Mouse (Mus musculus) hindbrain, embryonic 10.5 days (tissue): ENCODE data around the gene Dglucy. TPM values are rescaled to one million over a fixed set of nuclear protein-coding genes. Genes with fewer than 3 reads are reported as not detected.

Experiments
- DNase-seq: peaks from one replicate; pipeline ENCODE4 v3.0.0-alpha.2; 2017; ENCODE audit warnings: low spot score
- H3K27ac ChIP-seq: fragments of 300-500 bp; sonication (generic); 2 replicates; pipeline ENCODE4 v1.5.1; 2016; ENCODE audit warnings: mild to moderate bottlenecking, moderate library complexity
- H3K27me3 ChIP-seq: fragments of 300-500 bp; sonication (generic); 2 replicates; pipeline ENCODE4 v1.6.1; 2016; ENCODE audit warnings: mild to moderate bottlenecking; ENCODE audit not compliant: poor library complexity, insufficient read depth, severe bottlenecking
- H3K36me3 ChIP-seq: fragments of 300-500 bp; sonication (generic); 2 replicates; pipeline ENCODE4 v1.6.1; 2016; ENCODE audit warnings: mild to moderate bottlenecking, moderate library complexity
- H3K4me1 ChIP-seq: fragments of 300-500 bp; sonication (generic); replicated peaks from 2 replicates; pipeline ENCODE4 v1.6.1; 2016; ENCODE audit warnings: mild to moderate bottlenecking
- H3K4me3 ChIP-seq: fragments of 300-500 bp; sonication (generic); 2 replicates; pipeline ENCODE4 v1.5.1; 2016; ENCODE audit warnings: mild to moderate bottlenecking, moderate library complexity
- H3K9me3 ChIP-seq: fragments of 300-500 bp; sonication (generic); 2 replicates; pipeline ENCODE4 v1.6.1; 2016; ENCODE audit warnings: mild to moderate bottlenecking, moderate library complexity
- WGBS: fragments of 180-500 bp; shearing (Covaris S2); methylation state at CpG from one replicate; pipeline ENCODE4 v1.1.7; 2016; 5-methylcytosine and 5-hydroxymethylcytosine counted together
- polyA plus RNA-seq: library from polyadenylated mRNA; unstranded; fragments of >200 nt; fragmentation: Nextera tagmentation; extraction: Ambion mirVana; gene quantifications from 2 replicates; pipeline ENCODE4 v1.2.1, GENCODE M21; 2016

Gene Dglucy
- polyA plus RNA-seq, 1 experiment from 2014 or later = 0.44 TPM

DNA sequence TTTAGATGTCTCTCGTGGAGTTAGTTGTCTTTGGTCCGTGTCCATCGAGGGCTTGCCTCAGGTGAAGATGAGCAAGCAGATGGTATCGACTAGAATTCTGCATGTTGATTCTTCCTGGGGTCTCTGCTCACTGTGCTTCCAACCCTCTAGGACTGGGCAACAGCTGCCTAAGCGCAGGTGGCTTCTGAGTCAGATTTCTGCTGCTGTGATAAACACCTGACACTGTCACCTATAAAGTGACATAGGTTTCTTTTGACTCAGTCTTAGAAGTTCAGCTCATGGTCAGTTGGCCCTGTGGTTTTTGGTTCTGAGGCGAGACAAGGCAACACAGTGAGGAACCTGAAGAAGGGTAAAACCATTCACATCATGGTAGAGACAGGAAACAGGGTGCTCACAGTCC lies 9.0 kb upstream of the Dglucy start:
- H3K4me1 ChIP-seq = no peaks in the 10 kb centered on the region; the same call in 1 of the 2 replicates
- no peak for DNase-seq
- H3K27ac ChIP-seq = no peak overlapping the region
- 91% methylated on average over 6 of the region's 6 CpGs for WGBS
- no peaks in the 10 kb centered on the region for H3K27me3 ChIP-seq
- H3K4me3 ChIP-seq = no peak overlapping the region
- no peaks in the 10 kb centered on the region for H3K9me3 ChIP-seq
- no peaks in the 10 kb centered on the region for H3K36me3 ChIP-seq

DNA sequence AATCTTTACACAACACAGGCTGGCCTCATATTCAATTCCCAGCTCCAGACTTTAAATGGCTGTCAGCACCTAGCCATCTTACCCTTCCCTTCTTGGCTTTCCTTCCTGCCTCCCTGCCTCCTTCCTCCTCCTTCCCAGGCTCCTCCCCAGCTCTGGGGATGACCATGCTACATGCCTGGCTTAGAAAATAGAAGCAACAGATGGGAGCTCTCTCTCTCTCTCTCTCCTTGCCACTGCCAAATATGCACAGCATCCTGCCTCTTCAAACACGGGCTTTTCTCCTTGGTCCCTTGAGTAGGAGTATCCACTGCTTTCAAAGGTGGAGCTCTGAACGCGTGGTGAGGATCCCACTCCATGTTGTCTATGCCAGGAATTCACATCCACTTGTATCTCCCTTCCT lies 8.1 kb upstream of the Dglucy start:
- no peaks in the 10 kb centered on the region for H3K36me3 ChIP-seq
- H3K27me3 ChIP-seq = no peaks in the 10 kb centered on the region
- no peaks in the 10 kb centered on the region for H3K9me3 ChIP-seq
- H3K4me1 ChIP-seq = no peaks in the 10 kb centered on the region; the same call in 1 of the 2 replicates
- no peak overlapping the region for H3K27ac ChIP-seq
- no peak for DNase-seq
- H3K4me3 ChIP-seq = no peak overlapping the region
- 93% methylated on average over 3 of the region's 3 CpGs for WGBS

DNA sequence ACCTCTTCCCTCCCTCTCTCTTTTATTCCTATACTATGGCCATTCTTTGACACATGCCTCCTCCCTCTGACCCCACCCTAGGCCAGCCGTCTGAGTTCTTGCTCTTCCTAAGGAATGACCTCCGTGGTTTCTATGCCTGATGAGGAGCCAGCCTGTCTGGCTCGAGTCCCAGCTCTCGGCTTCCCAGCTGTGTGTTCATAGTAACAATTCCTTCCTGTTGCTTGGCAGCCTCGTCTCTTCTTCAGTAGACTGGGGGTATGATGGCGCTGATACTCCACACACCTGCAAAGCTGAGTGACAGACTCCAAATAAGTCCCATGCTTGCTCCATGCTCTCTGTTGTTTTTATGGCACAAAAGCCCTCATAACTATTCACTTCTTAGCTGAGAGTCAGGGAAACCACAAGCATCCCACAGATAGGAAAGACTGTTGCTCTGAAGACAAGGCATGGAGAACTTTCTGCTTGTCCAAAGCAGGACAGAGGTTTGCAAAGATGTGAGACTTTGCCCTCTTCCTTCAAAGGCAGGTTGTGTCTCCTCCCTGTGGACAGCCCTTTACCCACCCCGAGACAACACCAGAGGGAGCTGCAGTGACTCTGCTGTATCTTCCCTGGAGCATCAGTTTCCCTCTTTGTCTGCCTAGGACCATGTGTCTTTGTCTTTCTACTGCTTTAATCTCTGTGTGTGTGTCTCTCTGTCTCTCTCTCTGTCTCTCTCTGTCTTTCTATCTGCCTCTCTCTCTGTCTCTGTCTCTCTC lies 6.5 kb upstream of the Dglucy start:
- no peak overlapping the region for H3K27ac ChIP-seq
- no peak for DNase-seq
- no peaks in the 10 kb centered on the region for H3K36me3 ChIP-seq
- H3K4me3 ChIP-seq = no peak overlapping the region
- no peaks in the 10 kb centered on the region for H3K27me3 ChIP-seq
- no peaks in the 10 kb centered on the region; the same call in 1 of the 2 replicates for H3K4me1 ChIP-seq
- no peaks in the 10 kb centered on the region for H3K9me3 ChIP-seq
- 55% methylated on average over 7 of the region's 7 CpGs for WGBS

DNA sequence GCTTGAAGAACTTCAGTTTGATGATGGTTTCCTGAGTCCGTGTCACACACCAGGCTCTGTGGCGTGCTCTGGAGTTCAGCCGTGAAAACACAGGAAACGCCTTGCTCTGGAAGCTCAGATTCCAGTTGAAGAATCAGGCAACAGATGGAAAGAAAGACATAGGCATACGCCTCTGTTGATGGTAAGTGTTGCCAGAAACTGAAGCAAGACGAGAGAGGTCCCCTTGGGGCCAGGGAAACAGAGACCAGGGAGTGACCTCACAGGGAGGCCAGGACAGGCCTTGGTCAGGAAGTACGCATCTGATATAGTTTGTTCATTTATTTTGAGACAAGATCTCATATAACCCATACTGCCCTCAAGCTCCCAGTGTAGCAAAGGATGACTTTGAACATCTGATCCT lies 4.1 kb upstream of the Dglucy start:
- Histone ChIP-seq H3K4me1 (peaks cover 11% of the 10 kb centered on the region), H3K27ac (no peak overlapping the region), H3K27me3 (no peaks in the 10 kb centered on the region), H3K4me3 (no peak overlapping the region), H3K36me3 (no peaks in the 10 kb centered on the region), H3K9me3 (no peaks in the 10 kb centered on the region)
- WGBS = 81% methylated on average over 7 of the region's 7 CpGs
- DNase-seq = no peak

DNA sequence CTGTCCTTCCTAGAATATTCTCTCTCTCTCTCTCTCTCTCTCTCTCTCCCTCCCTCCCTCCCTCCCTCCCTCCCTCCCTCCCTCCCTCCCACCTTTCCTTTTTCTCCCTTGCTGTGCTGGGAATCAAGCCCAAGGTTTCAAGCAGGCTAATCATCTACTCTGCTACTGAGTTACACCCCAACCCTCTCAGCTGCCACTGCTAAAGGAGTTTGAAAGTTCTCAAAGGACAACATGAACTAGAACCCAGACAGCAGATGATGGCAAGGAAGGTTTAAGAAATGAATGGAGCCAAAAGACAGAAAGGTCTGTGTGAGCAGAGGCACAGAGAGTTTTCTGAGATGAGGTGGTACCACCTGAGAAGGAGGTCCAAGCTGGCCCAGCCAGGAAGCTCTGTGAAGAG lies 3.6 kb upstream of the Dglucy start:
- no peaks in the 10 kb centered on the region for H3K9me3 ChIP-seq
- no peak overlapping the region for H3K4me3 ChIP-seq
- H3K4me1 ChIP-seq = peaks cover 11% of the 10 kb centered on the region
- H3K27me3 ChIP-seq = no peaks in the 10 kb centered on the region
- H3K36me3 ChIP-seq = no peaks in the 10 kb centered on the region
- no peak for DNase-seq
- no peak overlapping the region for H3K27ac ChIP-seq

DNA sequence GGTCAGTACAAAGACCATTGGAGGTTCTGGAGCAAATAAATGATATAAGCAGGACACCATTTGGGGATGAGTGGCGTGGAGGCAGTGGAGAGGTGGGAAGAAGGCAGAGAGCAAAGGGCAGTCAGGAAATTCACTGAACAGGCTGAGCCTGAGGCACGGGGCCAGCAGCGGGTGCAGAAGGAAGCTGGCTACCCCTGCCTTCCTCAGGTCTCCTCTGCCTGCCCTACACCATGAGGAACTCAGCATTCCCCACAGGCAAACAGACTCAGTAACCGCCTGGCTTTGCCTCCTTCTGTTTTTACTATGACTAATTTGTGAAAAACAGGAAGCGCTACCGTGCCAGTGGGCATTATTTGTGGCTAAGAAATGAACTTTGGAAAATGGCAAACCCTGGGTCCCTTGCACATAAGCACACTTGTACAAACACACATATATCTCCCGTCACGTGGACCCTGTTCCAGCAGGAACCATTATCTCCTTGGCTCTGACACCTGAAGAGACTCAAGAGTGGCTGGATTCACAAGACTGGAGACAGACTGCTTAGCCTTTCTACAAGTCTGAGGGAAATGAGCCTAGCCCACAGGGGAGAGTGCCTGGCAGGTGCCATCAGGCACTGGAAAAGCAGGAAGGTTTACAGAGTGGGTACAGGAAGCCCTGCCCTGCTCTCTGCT lies 2.8 kb upstream of the Dglucy start:
- H3K27ac ChIP-seq = no peak overlapping the region
- H3K9me3 ChIP-seq = no peaks in the 10 kb centered on the region
- H3K4me3 ChIP-seq = no peak overlapping the region
- no peaks in the 10 kb centered on the region for H3K27me3 ChIP-seq
- 87% methylated on average over 8 of the region's 8 CpGs for WGBS
- no peaks in the 10 kb centered on the region for H3K36me3 ChIP-seq
- no peak for DNase-seq
- H3K4me1 ChIP-seq = peaks cover 11% of the 10 kb centered on the region

DNA sequence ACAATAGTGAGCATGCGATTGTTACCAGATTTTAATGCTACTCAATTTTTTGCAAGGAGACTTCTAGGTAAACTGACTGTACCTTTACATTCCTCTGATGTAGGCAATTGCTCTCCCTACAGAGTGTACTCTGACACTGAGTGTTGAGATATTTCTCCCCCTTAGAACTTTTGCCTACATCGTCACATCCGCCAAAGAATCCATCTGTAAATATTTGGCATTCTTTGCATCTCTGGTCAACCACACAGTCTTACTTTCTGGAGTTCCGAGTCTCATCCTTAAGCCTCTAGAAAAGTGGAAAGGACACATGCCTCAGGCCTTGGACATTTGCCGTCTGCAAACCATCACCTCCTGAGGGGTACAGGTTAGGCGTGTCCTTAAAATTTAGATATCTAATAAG lies 1.9 kb upstream of the Dglucy start:
- no peak overlapping the region for H3K4me3 ChIP-seq
- H3K4me1 ChIP-seq = peaks cover 11% of the 10 kb centered on the region
- WGBS = 90% methylated on average over 6 of the region's 6 CpGs
- no peaks in the 10 kb centered on the region for H3K9me3 ChIP-seq
- DNase-seq = no peak
- no peaks in the 10 kb centered on the region for H3K36me3 ChIP-seq
- H3K27ac ChIP-seq = no peak overlapping the region
- H3K27me3 ChIP-seq = no peaks in the 10 kb centered on the region

DNA sequence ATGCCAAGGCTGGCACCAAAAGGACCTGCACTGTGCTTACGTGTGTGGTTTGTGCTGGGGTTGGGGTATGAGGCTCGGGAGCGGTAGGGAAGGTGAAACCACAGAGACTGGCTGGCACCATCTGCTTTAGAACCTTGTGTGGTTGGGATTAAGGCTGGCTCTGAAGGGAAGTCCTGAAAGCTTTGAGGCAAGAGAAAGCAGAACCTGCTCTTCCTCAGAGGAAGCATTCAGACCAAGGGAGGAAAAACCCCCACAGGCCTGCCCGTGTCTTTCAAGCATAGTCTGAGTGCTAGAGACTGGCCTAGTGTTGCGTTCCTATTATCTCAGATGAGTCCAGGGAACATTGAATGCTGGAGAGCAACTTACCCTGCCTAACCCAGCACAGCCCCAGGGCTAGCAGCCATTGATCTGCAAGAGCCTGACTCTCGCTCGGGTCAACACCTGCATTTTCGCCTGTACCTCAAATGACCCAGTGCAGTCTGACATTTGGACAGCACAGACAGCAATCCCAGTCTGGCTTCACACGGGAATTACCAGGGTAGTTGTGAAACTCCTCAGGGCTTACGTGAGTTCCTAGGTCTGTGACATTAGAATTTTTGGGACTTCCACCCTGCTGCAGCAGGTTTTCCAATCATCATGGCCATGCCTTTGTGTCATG lies 452 bp upstream of the Dglucy start:
- Histone ChIP-seq H3K4me1 (peaks cover 11% of the 10 kb centered on the region), H3K9me3 (no peaks in the 10 kb centered on the region), H3K4me3 (no peak overlapping the region), H3K27ac (peak overlapping the region; percentile 66), H3K27me3 (no peaks in the 10 kb centered on the region), H3K36me3 (no peaks in the 10 kb centered on the region)
- no peak for DNase-seq
- 82% methylated on average over 10 of the region's 10 CpGs for WGBS

DNA sequence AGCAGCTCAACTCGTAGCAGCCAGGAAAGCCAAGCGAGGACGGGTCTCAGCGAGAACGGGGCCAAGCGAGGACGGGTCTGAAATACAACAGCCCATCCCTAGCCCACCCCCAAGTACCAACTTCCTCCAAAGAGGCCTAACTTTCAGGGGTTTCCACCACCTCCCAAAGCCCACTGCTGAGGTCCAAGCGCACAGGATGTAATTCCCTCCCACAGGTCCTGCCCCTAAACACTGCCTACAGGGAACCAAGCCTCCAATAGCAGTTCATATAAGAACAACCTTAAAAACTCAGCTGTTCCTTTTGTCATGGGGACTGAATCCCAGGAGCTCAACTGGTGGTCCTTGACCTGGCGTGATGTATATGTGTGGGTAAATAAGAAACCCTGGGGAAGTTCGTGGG lies 1.6 kb downstream of the Dglucy start:
- Histone ChIP-seq H3K36me3 (no peaks in the 10 kb centered on the region), H3K9me3 (no peaks in the 10 kb centered on the region), H3K4me1 (peaks cover 11% of the 10 kb centered on the region), H3K27me3 (no peaks in the 10 kb centered on the region), H3K4me3 (no peak overlapping the region), H3K27ac (no peak overlapping the region)
- WGBS = 94% methylated on average over 10 of the region's 10 CpGs
- no peak for DNase-seq

DNA sequence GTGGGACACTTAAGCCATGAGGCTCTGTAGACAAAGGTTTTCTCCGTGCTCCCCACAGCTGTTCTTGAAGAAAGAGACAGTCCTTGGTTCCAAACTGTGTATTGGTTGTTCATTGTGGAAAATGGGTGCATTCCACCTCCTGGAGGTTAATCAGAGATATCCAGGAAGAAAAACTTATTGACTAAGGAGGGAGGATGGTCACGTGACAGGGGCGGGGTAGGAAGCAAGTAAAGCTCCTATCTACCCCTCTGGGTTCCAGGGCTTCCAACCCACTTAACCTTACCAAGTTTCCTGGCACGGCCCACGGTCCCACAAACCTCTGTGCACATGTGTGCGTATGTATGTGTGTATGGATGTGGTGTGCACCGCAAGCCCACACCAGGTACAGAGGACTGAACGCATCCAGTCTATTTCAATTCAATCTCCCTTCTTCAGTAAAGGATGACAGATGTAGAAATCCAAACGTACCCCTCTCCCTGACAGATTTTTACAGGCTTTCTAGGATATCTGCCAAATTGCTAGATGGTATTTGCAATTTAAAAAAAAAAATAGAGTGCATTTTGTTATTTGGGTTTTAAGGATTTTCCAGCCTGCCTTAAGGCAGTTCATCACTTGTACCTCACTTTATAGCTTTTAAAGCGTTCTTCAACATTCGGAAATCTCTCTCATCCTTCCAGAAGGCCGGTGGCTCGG lies 2.7 kb downstream of the Dglucy start:
- no peaks in the 10 kb centered on the region for H3K27me3 ChIP-seq
- peaks cover 11% of the 10 kb centered on the region for H3K4me1 ChIP-seq
- no peak overlapping the region for H3K4me3 ChIP-seq
- H3K27ac ChIP-seq = no peak overlapping the region
- DNase-seq = no peak
- WGBS = 93% methylated on average over 13 of the region's 13 CpGs
- no peaks in the 10 kb centered on the region for H3K36me3 ChIP-seq
- no peaks in the 10 kb centered on the region for H3K9me3 ChIP-seq

DNA sequence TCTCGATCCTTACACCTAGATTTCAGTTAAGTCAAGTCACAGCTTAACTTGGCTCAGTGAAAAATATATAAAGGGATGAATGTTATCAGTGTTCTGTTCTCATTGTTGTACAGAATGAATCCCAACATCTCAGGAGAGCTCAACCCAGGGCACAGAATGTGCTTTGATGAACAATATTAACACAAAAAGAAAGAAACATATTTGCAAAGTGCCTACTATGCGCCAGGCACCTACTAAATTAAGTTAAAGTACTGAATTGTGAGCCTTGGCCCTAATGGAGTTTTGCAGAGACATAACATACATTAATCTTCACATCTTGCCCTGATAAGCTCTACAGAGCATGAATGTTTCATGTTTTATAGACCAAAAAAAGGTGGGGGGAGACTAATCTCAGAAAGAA lies 5.3 kb downstream of the Dglucy start:
- no peaks in the 10 kb centered on the region for H3K27me3 ChIP-seq
- no peak overlapping the region for H3K27ac ChIP-seq
- H3K4me1 ChIP-seq = peaks cover 6% of the 10 kb centered on the region
- H3K9me3 ChIP-seq = no peaks in the 10 kb centered on the region
- H3K4me3 ChIP-seq = no peak overlapping the region
- DNase-seq = no peak
- WGBS = 86% methylated on average over 2 of the region's 2 CpGs
- H3K36me3 ChIP-seq = no peaks in the 10 kb centered on the region

DNA sequence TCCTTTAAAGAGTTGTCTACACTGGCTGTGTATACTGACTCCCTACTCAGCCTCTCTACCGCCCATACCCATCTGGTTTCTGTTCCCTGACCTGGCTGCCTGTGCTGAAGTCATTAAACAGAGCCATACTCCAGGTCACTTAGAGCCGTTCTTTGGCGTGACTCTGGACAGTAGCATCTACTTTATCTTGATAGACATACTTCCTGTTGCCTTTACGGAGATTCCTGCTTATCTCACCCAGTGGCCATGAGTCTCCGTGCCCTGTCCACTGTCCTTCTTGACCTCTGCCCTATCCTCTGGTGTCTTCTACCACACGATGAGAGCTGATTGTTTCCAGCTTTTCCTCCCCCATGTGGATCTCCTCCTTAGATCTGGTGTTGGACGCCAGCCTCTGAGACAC lies 6.5 kb downstream of the Dglucy start:
- Histone ChIP-seq H3K27me3 (no peaks in the 10 kb centered on the region), H3K4me1 (no peaks in the 10 kb centered on the region), H3K27ac (no peak overlapping the region), H3K4me3 (no peak overlapping the region), H3K36me3 (no peaks in the 10 kb centered on the region), H3K9me3 (no peaks in the 10 kb centered on the region)
- WGBS = 63% methylated on average over 7 of the region's 7 CpGs
- DNase-seq = no peak
